Mouse (Mus musculus): Measurements from ENCODE around the gene Arf3.

GRCm38 (mm10) chr15:98736521-98736920 lies 26.5 kb downstream of the Arf3 start:
- no peak for TF ChIP-seq CTCF (IDR thresholded peaks at IDR 0.05; ENCODE audit: insufficient read depth, low read length)
- no peak for TF ChIP-seq POLR2A (IDR thresholded peaks at IDR 0.05; ENCODE audit: borderline replicate concordance, extremely low read depth, low read depth, low read length)
